ENCODE assay signal across 9 mouse cellular contexts in genomic region chr15:99726549-99726948, GRCm38 (mm10). TPM values are rescaled to one million over a fixed set of nuclear protein-coding genes. Genes with fewer than 3 reads are reported as not detected.
DNase-seq lines count a peak whose midpoint lies in the region; ATAC-seq lines count a peak whose summit lies in the region.
"Had no signal": no experiment of that assay in that cellular context is flagged by ENCODE, and none has a peak within 500 bp of the region (broad histone marks: within the 10 kb centered on the region; RNA-seq: fewer than 3 reads in every experiment).

No protein-coding gene starts in this region.

- peaks cover 33% of the 10 kb centered on the region for H3K36me3 ChIP-seq in megakaryocyte, embryonic 14.5 days (replicated peaks; ENCODE audit: low read length)
- H3K36me3 ChIP-seq in liver, embryonic 12.5 days: peaks cover 22% of the 10 kb centered on the region

- ATAC-seq in megakaryocyte, adult 5-6 weeks (ENCODE audit: poor library complexity, severe bottlenecking): no peak
- no peak for ATAC-seq in liver, embryonic 12.5 days
- ATAC-seq in activated CD4-positive, CD25-positive, alpha-beta regulatory T cell, adult 4 months: no peak

- WGBS in liver, embryonic 12.5 days (ENCODE audit: insufficient replicate concordance): 66% methylated on average over 2 of the region's 2 CpGs

- peak overlapping the region; percentile 99 for H3K4me3 ChIP-seq in megakaryocyte, embryonic 14.5 days (replicated peaks)
- peak overlapping the region; percentile 95 for H3K4me3 ChIP-seq in liver, embryonic 12.5 days

- H3K27ac ChIP-seq in liver, embryonic 12.5 days: no peak overlapping the region

- H3K9ac ChIP-seq in liver, embryonic 12.5 days: peak overlapping the region; percentile 94

- no peaks in the 10 kb centered on the region for H3K27me3 ChIP-seq in megakaryocyte, embryonic 14.5 days (replicated peaks)
- 0 out of 2 replicates have a peak, but pooled peaks cover 3% of the 10 kb centered on the region for H3K27me3 ChIP-seq in liver, embryonic 12.5 days (replicated peaks)

- H3K4me2 ChIP-seq in liver, embryonic 12.5 days: peak overlapping the region; percentile 89

- DNase-seq in cerebellum, adult 11-12 months: peak; percentile 41
- no peak for DNase-seq in cerebellum, adult 9-11 months
- DNase-seq in spleen, adult 12 weeks (ENCODE audit: low spot score): no peak
- no peak for DNase-seq in embryo, embryonic 10 days (ENCODE audit: low spot score)
- DNase-seq: cerebellum, adult 8-10 months had no signal

- peaks cover 44% of the 10 kb centered on the region for H3K4me1 ChIP-seq in megakaryocyte, embryonic 14.5 days
- peaks cover 42% of the 10 kb centered on the region for H3K4me1 ChIP-seq in liver, embryonic 12.5 days

- no peaks in the 10 kb centered on the region for H3K9me3 ChIP-seq in megakaryocyte, embryonic 14.5 days
- H3K9me3 ChIP-seq in liver, embryonic 12.5 days (replicated peaks): 0 out of 2 replicates have a peak, but pooled peaks cover 5% of the 10 kb centered on the region

RNA-seq across cellular contexts. Expression of gene Cox14, which starts 1.1 kb away (rescaled TPM):
- 83.6 and 145 TPM in 2 replicates for polyA plus RNA-seq in megakaryocyte, embryonic 14.5 days (2012; ENCODE audit: insufficient read depth, low replicate concordance)
- total RNA-seq in megakaryocyte, adult 5-6 weeks (2015): 67.3 and 78.1 TPM in 2 replicates
- total RNA-seq in megakaryocyte, adult 5-6 weeks (2017): 15.4 and 25.6 TPM in 2 replicates
- 98.3 and 98.4 TPM in 2 replicates for polyA plus RNA-seq in liver, embryonic 12.5 days (2016; fragmentation: Nextera tagmentation; extraction: Ambion mirVana)
- polyA plus RNA-seq in activated CD4-positive, CD25-positive, alpha-beta regulatory T cell, adult 4 months (2017; shearing (Covaris generic)): 100 to 1,000 TPM; 152 to 189 TPM

RNA-seq across cellular contexts. Expression of gene Gpd1, which starts 9.2 kb away (rescaled TPM):
- 0.34 TPM in 1 of 2 replicates, not detected in the other for polyA plus RNA-seq in megakaryocyte, embryonic 14.5 days (2012; ENCODE audit: insufficient read depth, low replicate concordance)
- 0.11 TPM in 1 of 2 replicates, not detected in the other for total RNA-seq in megakaryocyte, adult 5-6 weeks (2015)
- 0.20 and 0.26 TPM in 2 replicates for total RNA-seq in megakaryocyte, adult 5-6 weeks (2017)
- polyA plus RNA-seq in liver, embryonic 12.5 days (2016; fragmentation: Nextera tagmentation; extraction: Ambion mirVana): 7.5 and 8.0 TPM in 2 replicates
- under 1 TPM; 0.16 to 0.60 TPM for polyA plus RNA-seq in activated CD4-positive, CD25-positive, alpha-beta regulatory T cell, adult 4 months (2017; shearing (Covaris generic))

RNA-seq across cellular contexts. Expression of gene Gm17349, which starts 21.3 kb away (rescaled TPM):
- polyA plus RNA-seq in megakaryocyte, embryonic 14.5 days (2012; ENCODE audit: insufficient read depth, low replicate concordance): 17.1 TPM in 1 of 2 replicates, not detected in the other
- not detected in 2 replicates for total RNA-seq in megakaryocyte, adult 5-6 weeks (2015)
- not detected in 2 replicates for total RNA-seq in megakaryocyte, adult 5-6 weeks (2017)
- polyA plus RNA-seq in liver, embryonic 12.5 days (2016; fragmentation: Nextera tagmentation; extraction: Ambion mirVana): not detected in 2 replicates
- polyA plus RNA-seq in activated CD4-positive, CD25-positive, alpha-beta regulatory T cell, adult 4 months (2017; shearing (Covaris generic)): not detected

RNA-seq across cellular contexts. Expression of gene Smarcd1, which starts 24.6 kb away (rescaled TPM):
- polyA plus RNA-seq in megakaryocyte, embryonic 14.5 days (2012; ENCODE audit: insufficient read depth, low replicate concordance): 20.3 and 45.0 TPM in 2 replicates
- total RNA-seq in megakaryocyte, adult 5-6 weeks (2015): 12.0 and 12.4 TPM in 2 replicates
- 9.3 and 16.1 TPM in 2 replicates for total RNA-seq in megakaryocyte, adult 5-6 weeks (2017)
- polyA plus RNA-seq in liver, embryonic 12.5 days (2016; fragmentation: Nextera tagmentation; extraction: Ambion mirVana): 12.2 and 12.6 TPM in 2 replicates
- 10 to 100 TPM in 1 of 2 experiments, 1 to 10 TPM in 1; 8.6 to 10.8 TPM for polyA plus RNA-seq in activated CD4-positive, CD25-positive, alpha-beta regulatory T cell, adult 4 months (2017; shearing (Covaris generic))

RNA-seq across cellular contexts. Expression of gene Cers5, which starts 46.1 kb away (rescaled TPM):
- polyA plus RNA-seq in megakaryocyte, embryonic 14.5 days (2012; ENCODE audit: insufficient read depth, low replicate concordance): 3.2 and 13.6 TPM in 2 replicates
- total RNA-seq in megakaryocyte, adult 5-6 weeks (2015): 64.6 and 75.6 TPM in 2 replicates
- total RNA-seq in megakaryocyte, adult 5-6 weeks (2017): 42.3 and 45.3 TPM in 2 replicates
- polyA plus RNA-seq in liver, embryonic 12.5 days (2016; fragmentation: Nextera tagmentation; extraction: Ambion mirVana): 17.8 and 19.1 TPM in 2 replicates
- polyA plus RNA-seq in activated CD4-positive, CD25-positive, alpha-beta regulatory T cell, adult 4 months (2017; shearing (Covaris generic)): 10 to 100 TPM; 63.5 to 71.6 TPM
